Mouse (Mus musculus) brown adipose tissue, adult 24 weeks (tissue): Measurements from ENCODE around the gene Lnx2. TPM values are rescaled to one million over a fixed set of nuclear protein-coding genes. Genes with fewer than 3 reads are reported as not detected.

Source experiments
- H3K27ac ChIP-seq: fragments of 200-500 bp; replicated peaks from 2 replicates; pipeline ENCODE4 v1.5.1; 2012; ENCODE audit warnings: low read depth, mild to moderate bottlenecking, low read length
- H3K4me1 ChIP-seq: fragments of 200-500 bp; 2 replicates; pipeline ENCODE4 v1.6.1; 2012; ENCODE audit warnings: low read length, mixed read lengths; ENCODE audit not compliant: control insufficient read depth, insufficient read depth, insufficient read length
- H3K4me3 ChIP-seq: fragments of 200-500 bp; 2 replicates; pipeline ENCODE4 v1.5.1; 2012; ENCODE audit warnings: low read depth, mild to moderate bottlenecking, low read length, moderate library complexity; ENCODE audit not compliant: insufficient read depth
- polyA plus RNA-seq: library from polyadenylated mRNA; stranded (reverse); fragments of >200 nt; gene quantifications from 2 replicates; pipeline ENCODE4 v1.2.4, GENCODE M21; 2012; ENCODE audit not compliant: missing spikeins, insufficient read depth, insufficient read length

The Lnx2 gene
- polyA plus RNA-seq, 1 experiment: 7.0 TPM

DNA sequence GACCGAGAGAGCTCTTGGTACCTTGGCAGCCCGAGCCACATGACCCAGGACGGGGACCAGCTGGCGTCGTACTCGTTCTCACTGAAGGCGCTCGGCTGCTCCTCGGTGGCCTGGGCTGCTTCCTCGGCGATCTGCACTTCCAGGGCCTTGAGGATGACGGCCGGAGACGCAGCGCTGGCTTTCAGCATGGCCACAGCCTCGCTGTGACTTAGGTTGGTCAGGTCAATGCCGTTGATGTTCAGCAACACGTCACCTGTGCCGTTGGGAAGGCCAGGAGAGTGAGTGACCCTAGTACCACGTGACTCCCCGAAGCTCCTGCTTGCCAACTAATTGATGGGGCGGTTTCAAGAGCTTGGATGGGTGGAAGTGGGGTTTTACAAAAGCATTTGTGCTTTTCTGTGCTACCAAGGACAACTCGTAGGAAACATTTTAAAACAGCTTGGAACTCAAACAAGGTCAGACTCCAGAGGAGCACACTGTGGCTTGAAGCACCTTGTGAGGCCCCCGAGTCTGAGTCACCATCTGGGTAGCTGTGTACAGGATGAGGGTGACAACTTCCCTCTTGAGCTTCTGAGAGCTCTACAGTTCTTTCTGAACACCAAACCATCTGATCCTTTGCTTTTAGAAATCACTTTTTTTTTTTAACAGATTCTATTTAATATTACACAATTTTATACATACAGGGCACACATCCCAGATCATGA lies 51.9 kb downstream of the Lnx2 start:
- no peaks in the 10 kb centered on the region; the same call in 1 of the 2 replicates for H3K4me1 ChIP-seq
- H3K27ac ChIP-seq: no peak overlapping the region
- H3K4me3 ChIP-seq: no peak overlapping the region

DNA sequence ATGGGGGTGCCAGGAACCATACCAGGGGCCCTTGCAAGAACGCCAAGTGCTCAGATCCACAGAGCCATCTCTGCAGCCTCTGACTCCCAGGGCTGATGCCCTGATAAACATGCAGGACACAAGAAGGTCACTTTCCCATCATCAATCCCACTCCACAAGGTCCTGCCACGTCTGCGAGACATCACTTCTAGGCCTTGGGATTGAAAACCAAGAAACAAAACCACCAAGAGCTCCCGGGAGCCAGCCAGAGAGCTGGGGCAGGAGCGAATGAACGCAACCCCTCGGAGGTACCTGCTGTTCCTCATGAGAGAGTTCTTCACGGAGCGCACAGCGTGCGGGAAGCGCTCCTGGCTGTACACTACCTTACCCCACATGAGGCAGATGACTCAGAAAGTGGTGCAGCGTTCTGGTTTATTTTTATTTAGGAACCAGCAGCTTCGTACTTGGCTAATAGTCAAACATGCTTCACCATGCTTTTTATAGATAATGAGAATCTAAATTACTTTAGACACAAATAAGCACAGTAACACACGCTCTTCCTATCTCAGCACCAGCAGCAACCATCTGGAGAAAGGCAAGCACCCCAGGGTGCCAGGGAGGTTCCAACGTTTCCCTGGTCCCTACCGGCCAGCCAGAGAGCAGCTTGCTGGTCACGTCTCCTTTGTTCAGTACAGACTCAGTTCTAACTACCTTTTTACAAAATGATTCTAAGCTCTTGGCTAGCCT lies 53.0 kb downstream of the Lnx2 start:
- no peak overlapping the region for H3K27ac ChIP-seq
- H3K4me3 ChIP-seq: no peak overlapping the region
- H3K4me1 ChIP-seq: no peaks in the 10 kb centered on the region; the same call in 1 of the 2 replicates

DNA sequence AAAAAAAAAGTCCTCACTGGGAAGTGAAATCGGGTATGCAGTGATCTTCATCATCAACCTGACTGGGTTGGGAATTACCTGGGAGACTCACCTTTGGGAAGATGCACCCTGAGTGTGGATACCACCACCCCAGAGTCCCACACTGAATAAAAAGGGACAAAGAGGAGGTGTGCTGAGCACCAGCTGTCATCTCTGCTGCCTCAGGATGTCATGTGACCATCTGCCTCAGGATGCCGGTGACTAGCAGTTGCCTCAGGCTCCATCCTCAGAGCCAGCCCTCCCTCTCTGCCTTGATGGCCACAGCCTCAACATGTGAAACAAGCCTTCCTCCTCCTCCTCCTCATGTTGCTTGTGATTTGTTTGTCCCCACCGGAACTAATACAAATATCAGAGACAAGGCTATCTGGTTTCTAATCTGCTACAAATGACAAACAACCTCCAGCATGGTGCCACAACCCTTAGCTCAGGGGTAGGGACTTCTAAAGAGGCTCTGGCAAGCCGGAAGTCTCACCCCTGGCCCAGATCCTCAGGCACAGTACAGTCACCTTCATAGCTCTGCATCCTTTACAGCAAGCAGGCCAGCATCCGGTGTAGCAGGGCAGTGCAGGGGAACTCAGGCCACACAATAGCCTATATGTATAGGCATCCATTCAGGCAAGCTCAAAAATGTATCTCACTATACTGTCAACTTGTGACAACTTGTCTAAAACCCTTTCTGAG lies 54.7 kb downstream of the Lnx2 start:
- H3K27ac ChIP-seq: peak overlapping the region; percentile 43; the same call in 1 of the 2 replicates
- H3K4me3 ChIP-seq: no peak overlapping the region
- H3K4me1 ChIP-seq: no peaks in the 10 kb centered on the region; the same call in 1 of the 2 replicates

DNA sequence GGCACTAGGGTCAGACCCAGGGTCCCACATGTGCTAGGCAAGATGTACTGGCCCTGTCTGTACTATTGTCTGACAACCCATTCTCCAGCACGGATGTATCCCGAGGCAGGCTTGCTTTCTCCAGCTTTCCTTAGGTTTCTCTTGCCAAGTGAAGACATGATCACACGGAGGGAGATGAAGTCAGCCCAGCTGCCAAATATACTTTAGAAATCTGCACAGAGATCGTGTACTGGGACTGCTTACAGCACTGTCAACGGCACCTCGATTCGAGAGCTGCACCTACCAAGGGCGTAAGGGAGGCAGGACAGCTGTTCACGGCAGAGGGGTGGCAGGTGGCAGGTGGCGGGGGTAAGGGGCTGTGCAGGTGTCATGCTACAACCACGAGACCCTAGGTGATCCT lies 55.8 kb downstream of the Lnx2 start:
- Histone ChIP-seq H3K4me3 (no peak overlapping the region), H3K4me1 (no peaks in the 10 kb centered on the region; the same call in 1 of the 2 replicates), H3K27ac (no peak overlapping the region)

DNA sequence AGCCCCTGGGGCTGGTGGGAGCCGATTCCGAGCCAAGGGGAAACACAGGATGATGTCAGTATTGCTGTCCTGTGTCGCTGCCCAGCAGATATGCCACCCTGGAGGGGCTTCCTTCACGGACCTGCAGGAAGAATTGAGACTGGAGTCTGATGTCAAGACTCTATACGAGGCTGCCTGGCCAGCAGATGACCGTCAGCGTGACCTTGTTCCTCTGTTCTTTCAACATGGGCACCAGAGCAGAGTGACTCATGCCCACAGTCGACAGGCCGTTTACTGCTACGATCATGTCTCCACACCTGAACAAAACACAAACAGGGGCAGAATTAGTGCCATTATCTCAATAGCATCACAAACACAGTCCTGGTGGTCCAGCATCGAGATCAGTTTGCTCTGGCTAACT lies 57.6 kb downstream of the Lnx2 start:
- Histone ChIP-seq H3K4me1 (no peaks in the 10 kb centered on the region; the same call in 1 of the 2 replicates), H3K4me3 (no peak overlapping the region), H3K27ac (no peak overlapping the region)

DNA sequence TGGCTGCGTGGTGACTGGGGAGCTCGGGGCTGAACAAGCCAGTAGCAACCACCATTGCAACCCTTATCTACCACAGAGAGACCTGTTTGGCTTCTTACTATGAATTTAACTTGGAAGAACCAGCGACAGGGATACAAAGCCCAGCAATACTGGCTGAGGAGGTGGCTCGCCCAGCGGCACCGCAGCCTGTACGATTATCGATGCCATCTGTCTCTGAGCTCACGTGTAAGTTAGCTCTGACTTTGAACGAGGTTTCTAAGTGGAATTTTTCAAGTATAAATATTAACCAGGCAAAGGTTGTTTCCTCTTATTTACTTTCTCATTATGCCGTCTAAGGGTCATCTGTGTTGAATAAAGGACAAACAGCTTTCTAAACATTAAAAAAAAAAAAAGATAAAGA lies 58.9 kb downstream of the Lnx2 start:
- Histone ChIP-seq H3K4me1 (no peaks in the 10 kb centered on the region; the same call in 1 of the 2 replicates), H3K27ac (no peak overlapping the region), H3K4me3 (no peak overlapping the region)

DNA sequence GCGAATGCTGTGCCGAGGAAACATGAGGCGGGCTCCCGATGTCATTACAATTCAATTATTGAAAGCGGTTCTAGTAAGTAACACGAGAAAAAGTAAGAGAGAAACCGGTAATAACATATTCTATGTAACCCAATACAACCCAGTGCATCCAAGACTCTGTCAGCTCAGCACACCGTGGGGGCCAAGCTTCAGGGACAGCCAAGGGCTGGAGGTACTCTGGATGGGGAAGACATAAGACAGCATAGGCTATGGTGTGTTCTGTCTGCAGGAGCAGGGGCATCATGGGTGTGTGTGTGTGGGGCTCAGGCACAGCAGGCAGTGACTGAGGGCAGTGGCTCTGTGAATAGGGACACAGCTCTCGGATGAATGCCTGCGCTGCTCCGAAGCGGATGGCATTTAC lies 59.8 kb downstream of the Lnx2 start:
- Histone ChIP-seq H3K27ac (no peak overlapping the region), H3K4me3 (no peak overlapping the region), H3K4me1 (no peaks in the 10 kb centered on the region)

DNA sequence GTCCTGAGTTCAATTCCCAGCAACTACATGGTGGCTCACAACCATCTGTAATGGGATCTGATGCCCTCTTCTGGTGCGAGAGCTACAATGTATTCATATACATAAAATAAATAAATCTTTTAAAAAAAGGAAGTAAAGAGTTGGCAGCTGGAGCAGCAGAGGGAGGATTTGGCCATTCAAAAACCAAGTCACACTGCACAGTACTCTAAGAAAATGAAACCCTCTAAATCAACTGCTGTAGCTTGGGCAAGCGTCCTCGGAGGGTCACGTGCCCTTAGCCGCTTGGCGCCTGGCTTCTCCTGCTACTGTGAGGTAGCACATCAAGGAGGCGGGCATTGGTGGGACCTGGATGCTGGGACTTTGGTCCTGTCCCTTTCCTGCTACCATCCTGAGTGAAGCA lies 61.2 kb downstream of the Lnx2 start:
- no peak overlapping the region for H3K27ac ChIP-seq
- no peaks in the 10 kb centered on the region for H3K4me1 ChIP-seq
- H3K4me3 ChIP-seq: no peak overlapping the region

DNA sequence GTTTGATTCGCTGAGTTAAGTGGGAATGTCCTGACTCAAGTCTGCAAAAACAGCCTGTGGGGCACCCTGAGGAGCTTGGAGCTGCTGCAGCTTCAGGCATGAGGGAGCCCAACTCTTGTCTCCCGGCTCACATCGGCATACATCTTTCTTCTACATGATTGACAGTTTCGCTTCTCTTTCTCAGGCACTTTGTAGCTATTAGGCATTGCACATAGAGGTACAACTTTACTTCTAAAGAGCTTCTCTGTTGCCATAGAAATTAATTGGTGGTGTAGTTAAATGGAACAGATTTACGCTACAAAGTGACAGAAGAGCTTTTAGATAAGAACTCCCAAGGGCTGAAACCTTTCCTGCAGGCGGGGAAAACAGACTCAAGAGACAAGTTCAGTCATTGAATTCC lies 62.5 kb downstream of the Lnx2 start:
- no peak overlapping the region for H3K27ac ChIP-seq
- H3K4me3 ChIP-seq: no peak overlapping the region
- no peaks in the 10 kb centered on the region for H3K4me1 ChIP-seq

DNA sequence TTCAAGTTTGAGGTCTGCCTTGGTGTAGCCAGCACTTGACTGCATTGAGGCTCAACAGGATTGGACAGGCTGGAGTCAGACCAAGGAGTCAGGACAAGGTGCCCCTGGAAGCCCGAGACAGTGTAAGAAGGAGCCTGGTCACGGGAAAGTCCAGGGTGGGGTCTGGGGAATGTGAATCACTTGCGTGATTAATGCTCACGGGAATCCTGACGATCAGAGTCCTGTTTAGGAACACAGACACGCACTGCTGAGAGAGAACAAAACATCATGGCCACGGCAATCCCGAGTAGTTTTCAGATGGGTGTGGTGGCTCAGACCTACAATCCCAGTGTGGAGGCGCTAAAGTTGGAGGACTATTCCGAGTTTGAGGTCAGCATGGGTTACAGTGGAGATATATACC lies 65.1 kb downstream of the Lnx2 start:
- Histone ChIP-seq H3K4me3 (no peak overlapping the region), H3K27ac (no peak overlapping the region), H3K4me1 (no peaks in the 10 kb centered on the region)

DNA sequence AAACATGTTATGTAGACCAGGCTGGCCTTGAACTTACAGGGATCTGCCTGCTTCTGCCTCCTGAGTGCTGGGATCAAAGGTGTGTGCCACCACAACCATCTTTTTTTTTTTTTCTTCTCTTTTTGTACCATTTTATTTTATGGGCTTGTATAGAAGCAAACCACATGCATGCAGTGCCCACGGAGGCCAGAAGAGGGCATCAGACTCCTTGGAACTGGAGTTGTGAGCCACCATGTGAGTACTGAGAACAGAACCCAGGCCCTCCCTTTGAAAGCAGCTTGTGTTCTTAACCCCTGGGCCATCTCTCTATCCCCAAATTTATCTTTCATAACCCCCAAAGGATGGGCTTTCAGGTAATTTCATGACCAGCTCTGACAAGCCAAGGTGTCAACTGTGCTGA lies 73.1 kb downstream of the Lnx2 start:
- Histone ChIP-seq H3K4me3 (no peak overlapping the region), H3K4me1 (no peaks in the 10 kb centered on the region), H3K27ac (no peak overlapping the region)

DNA sequence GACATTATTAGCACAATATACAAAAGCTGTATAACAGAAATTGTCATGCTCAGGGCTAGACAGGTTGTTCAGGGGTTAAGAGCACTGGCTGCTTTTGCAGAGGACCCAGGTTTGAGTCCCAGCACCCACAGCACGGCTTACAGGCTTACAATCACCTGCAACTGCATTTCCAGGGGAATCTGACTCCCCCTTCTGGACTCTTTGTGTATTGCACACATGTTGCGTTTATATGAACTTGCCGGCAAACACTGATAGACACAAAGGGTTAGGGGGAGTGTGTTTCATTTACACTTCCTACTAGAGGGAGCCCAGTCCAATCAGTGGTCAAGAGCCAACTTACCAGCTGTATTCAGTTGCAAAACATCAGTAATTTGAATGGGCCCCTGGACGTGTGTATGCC lies 75.1 kb downstream of the Lnx2 start:
- Histone ChIP-seq H3K27ac (no peak overlapping the region), H3K4me1 (no peaks in the 10 kb centered on the region), H3K4me3 (no peak overlapping the region)

DNA sequence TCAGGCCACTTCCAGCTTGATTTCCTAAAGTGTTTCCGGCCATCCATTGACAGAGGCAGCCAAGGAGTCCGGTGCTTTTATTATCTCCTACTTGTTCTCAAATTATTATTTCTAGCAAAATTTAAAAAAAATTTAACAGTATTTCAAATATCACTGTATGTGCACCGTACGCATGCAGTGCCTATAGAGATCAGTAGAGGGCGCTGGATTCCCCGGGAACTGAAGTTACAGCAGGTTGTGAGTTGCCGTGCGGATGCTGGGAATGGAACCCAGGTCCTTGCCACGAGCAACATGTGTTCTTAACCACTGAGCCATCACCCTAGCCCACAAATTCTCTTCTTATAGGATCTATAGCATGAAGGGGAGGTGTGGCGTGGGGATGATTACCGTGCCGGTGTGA lies 77.6 kb downstream of the Lnx2 start:
- H3K4me1 ChIP-seq: no peaks in the 10 kb centered on the region
- no peak overlapping the region for H3K4me3 ChIP-seq
- H3K27ac ChIP-seq: no peak overlapping the region

DNA sequence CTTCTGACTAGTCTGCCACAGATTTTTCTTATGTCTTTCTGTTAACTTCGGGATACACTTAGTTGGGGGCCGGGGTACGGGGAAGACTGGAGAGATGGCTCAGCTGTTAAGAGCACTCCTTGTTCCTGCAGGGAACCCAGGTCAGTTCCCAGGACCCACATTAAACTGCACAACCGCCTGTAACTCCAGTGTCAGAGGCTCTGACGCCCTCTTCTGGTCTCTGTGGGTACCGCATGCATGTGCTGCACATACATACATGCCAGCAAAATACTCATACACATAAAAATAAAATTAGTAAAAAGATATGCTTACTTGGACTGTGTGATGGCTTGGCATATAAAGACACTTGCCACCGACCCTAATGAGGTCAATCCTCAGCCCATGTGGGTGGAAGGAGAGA lies 79.6 kb downstream of the Lnx2 start:
- Histone ChIP-seq H3K4me3 (no peak overlapping the region), H3K27ac (no peak overlapping the region), H3K4me1 (no peaks in the 10 kb centered on the region)

DNA sequence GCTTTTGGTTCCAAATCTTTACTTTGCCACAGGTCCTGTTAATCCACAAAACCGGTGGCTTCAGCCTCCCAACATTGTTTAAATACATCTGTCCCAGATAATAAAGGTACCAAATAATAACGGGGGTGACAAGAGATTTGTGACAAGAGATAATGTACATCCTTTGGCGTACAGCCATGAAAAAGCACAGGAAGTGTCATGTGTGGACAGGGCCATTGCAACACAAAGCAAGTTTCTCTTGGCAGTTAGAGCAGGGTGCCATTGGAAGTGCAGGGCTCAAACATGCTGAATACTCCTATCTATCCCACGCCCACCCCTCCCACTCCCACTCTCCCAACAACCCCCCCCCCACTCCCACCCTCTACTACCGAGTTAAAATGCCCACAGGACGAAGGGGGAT lies 81.4 kb downstream of the Lnx2 start:
- Histone ChIP-seq H3K4me1 (no peaks in the 10 kb centered on the region), H3K4me3 (no peak overlapping the region)

More for the DNA sequence above, 81.4 kb downstream of the Lnx2 start:
- no peak overlapping the region for H3K27ac ChIP-seq
